Mouse (Mus musculus) CH12.LX (cell line): Measurements from ENCODE around the gene Tdo2. TPM values are rescaled to one million over a fixed set of nuclear protein-coding genes. Genes with fewer than 3 reads are reported as not detected.

ENCODE experiments used
- DNase-seq: peaks from one replicate; pipeline ENCODE4 v3.0.0-alpha.2; 2013; ENCODE audit errors: extremely low read depth
- H3K27ac ChIP-seq: 2 replicates; pipeline ENCODE4 v1.5.1; 2012; ENCODE audit warnings: low read depth, mild to moderate bottlenecking, control low read depth, moderate library complexity; ENCODE audit not compliant: insufficient read depth
- H3K27me3 ChIP-seq: replicated peaks from 2 replicates; pipeline ENCODE3; 2012; ENCODE audit warnings: inconsistent platforms
- H3K36me3 ChIP-seq, 2 experiments: replicated peaks in 1 of 2; 2 replicates each; pipeline versions ENCODE3 to v1.6.1; 2012; ENCODE audit warnings: inconsistent platforms in 1 of 2, low read length in 1 of 2, mild to moderate bottlenecking in 1 of 2, mixed read lengths in 1 of 2, moderate library complexity in 1 of 2; ENCODE audit not compliant: control insufficient read depth in 1 of 2, insufficient read depth in 1 of 2
- H3K4me1 ChIP-seq, 2 experiments: 2 replicates each; pipeline ENCODE4 v1.6.1; 2012; ENCODE audit warnings: inconsistent platforms in 1 of 2, moderate library complexity in 1 of 2; ENCODE audit not compliant: insufficient read depth in 2 of 2, control insufficient read depth in 1 of 2
- H3K4me2 ChIP-seq: 2 replicates; pipeline ENCODE4 v1.6.1; 2012; ENCODE audit warnings: low read depth, mild to moderate bottlenecking, control low read depth; ENCODE audit not compliant: poor library complexity, insufficient read depth, severe bottlenecking
- H3K4me3 ChIP-seq, 3 experiments: fragments of 150-350 bp in 1 of 3; sonication (generic) in 1 of 3; replicated peaks in 1 of 3; 2 replicates each; pipeline versions ENCODE3 to v1.5.1; 2011 to 2012; ENCODE audit warnings: low read depth in 2 of 3, low read length in 2 of 3, mild to moderate bottlenecking in 2 of 3, moderate library complexity in 2 of 3, control low read depth in 1 of 3, improper control_type of control experiment in 1 of 3, inconsistent platforms in 1 of 3, mixed read lengths in 1 of 3; ENCODE audit not compliant: poor library complexity in 1 of 3
- H3K79me2 ChIP-seq: replicated peaks from 2 replicates; pipeline ENCODE4 v1.6.1; 2012; ENCODE audit warnings: mild to moderate bottlenecking, moderate library complexity; ENCODE audit not compliant: control insufficient read depth, poor library complexity, insufficient read depth, severe bottlenecking; ENCODE audit errors: extremely low read depth
- H3K9ac ChIP-seq: 2 replicates; pipeline ENCODE4 v1.6.1; 2012; ENCODE audit warnings: low read depth, mild to moderate bottlenecking, control low read depth, moderate library complexity; ENCODE audit not compliant: insufficient read depth
- H3K9me3 ChIP-seq: replicated peaks from 2 replicates; pipeline ENCODE3; 2012; ENCODE audit warnings: low read length, inconsistent platforms, mixed read lengths
- BHLHE40 ChIP-seq: IDR thresholded peaks from 2 replicates; pipeline ENCODE4 v1.6.1; 2011; ENCODE audit warnings: mild to moderate bottlenecking, low read depth, low read length, improper control_type of control experiment
- CTCF ChIP-seq, 2 experiments: IDR thresholded peaks in 1 of 2; conservative IDR thresholded peaks in 1 of 2; 2 replicates each; pipeline ENCODE4 v1.5.1; 2011 to 2012; ENCODE audit warnings: low read depth in 2 of 2, low read length in 2 of 2, improper control_type of control experiment in 1 of 2, inconsistent platforms in 1 of 2, mild to moderate bottlenecking in 1 of 2, moderate library complexity in 1 of 2
- ETS1 ChIP-seq: conservative IDR thresholded peaks from 2 replicates; pipeline ENCODE4 v1.6.1; 2012; ENCODE audit warnings: low read depth, mild to moderate bottlenecking, inconsistent platforms, low read length, improper control_type of control experiment, moderate library complexity
- HCFC1 ChIP-seq: IDR thresholded peaks from 2 replicates; pipeline ENCODE4 v1.6.1; 2012; ENCODE audit warnings: low read depth, mild to moderate bottlenecking, inconsistent platforms, low read length, improper control_type of control experiment
- IRF4 ChIP-seq: IDR thresholded peaks from 2 replicates; pipeline ENCODE4 v1.6.1; 2014; ENCODE audit warnings: low read depth, mild to moderate bottlenecking, inconsistent platforms, low read length, improper control_type of control experiment
- KAT2A ChIP-seq: IDR thresholded peaks from 2 replicates; pipeline ENCODE4 v1.6.1; 2012; ENCODE audit warnings: low read length, improper control_type of control experiment, inconsistent platforms; ENCODE audit not compliant: insufficient replicate concordance
- MAZ ChIP-seq: IDR thresholded peaks from 2 replicates; pipeline ENCODE4 v1.6.1; 2012; ENCODE audit warnings: low read depth, mild to moderate bottlenecking, inconsistent platforms, low read length, improper control_type of control experiment, moderate library complexity
- MXI1 ChIP-seq: IDR thresholded peaks from 2 replicates; pipeline ENCODE4 v1.6.1; 2011; ENCODE audit warnings: mild to moderate bottlenecking, low read depth, low read length, improper control_type of control experiment
- NRF1 ChIP-seq: IDR thresholded peaks from 2 replicates; pipeline ENCODE4 v1.6.1; 2014; ENCODE audit warnings: low read depth, mild to moderate bottlenecking, inconsistent platforms, low read length, improper control_type of control experiment, moderate library complexity
- PAX5 ChIP-seq: IDR thresholded peaks from 2 replicates; pipeline ENCODE4 v1.6.1; 2012; ENCODE audit warnings: low read length, inconsistent platforms, mixed read lengths
- POLR2AphosphoS2 ChIP-seq: IDR thresholded peaks from 2 replicates; pipeline ENCODE4 v1.6.1; 2011; ENCODE audit warnings: low read depth, low read length, improper control_type of control experiment
- RAD21 ChIP-seq: IDR thresholded peaks from 2 replicates; pipeline ENCODE4 v1.6.1; 2011; ENCODE audit warnings: low read depth, mild to moderate bottlenecking, low read length, improper control_type of control experiment, moderate library complexity
- RCOR1 ChIP-seq: conservative IDR thresholded peaks from 2 replicates; pipeline ENCODE4 v1.6.1; 2012; ENCODE audit warnings: low read depth, mild to moderate bottlenecking, inconsistent platforms, low read length, improper control_type of control experiment
- SIN3A ChIP-seq: IDR thresholded peaks from 2 replicates; pipeline ENCODE4 v1.6.1; 2012; ENCODE audit warnings: low read length, improper control_type of control experiment, inconsistent platforms
- SMC3 ChIP-seq: IDR thresholded peaks from 2 replicates; pipeline ENCODE4 v1.6.1; 2011; ENCODE audit warnings: low read depth, low read length, improper control_type of control experiment
- ZC3H11A ChIP-seq: IDR thresholded peaks from 2 replicates; pipeline ENCODE4 v1.6.1; 2012; ENCODE audit warnings: low read depth, mild to moderate bottlenecking, inconsistent platforms, low read length, improper control_type of control experiment
- ZMIZ1 ChIP-seq: IDR thresholded peaks from 2 replicates; pipeline ENCODE4 v1.6.1; 2012; ENCODE audit warnings: low read depth, mild to moderate bottlenecking, inconsistent platforms, low read length, improper control_type of control experiment
- dilution Hi-C: fragments of 300-500 bp; cut with MboI; formaldehyde crosslinking; loops from 2 replicates; pipeline ENCODE4 v1.14.3; 2020; ENCODE audit warnings: low sequenced_read_pairs; ENCODE audit not compliant: extremely low pct_unique_long_range_greater_than_20kb, extremely low pct_ligation_motif_present
- in situ Hi-C: fragments of 300-500 bp; cut with MboI; formaldehyde crosslinking; loops from 3 replicates; pipeline ENCODE4 v1.14.3; 2019; ENCODE audit warnings: low sequenced_read_pairs, low pct_ligation_motif_present, low pct_unique_long_range_greater_than_20kb, mixed read lengths
- polyA plus RNA-seq: library from polyadenylated mRNA; unstranded; fragments of >175 nt; gene quantifications from 2 replicates; pipeline ENCODE4 v1.2.1, GENCODE M21; 2012; ENCODE audit warnings: low read depth; ENCODE audit not compliant: insufficient read length
- total RNA-seq, 2 experiments: library from RNA; depleted of rRNA; stranded (reverse); fragments of 300-350 nt in 1 of 2; fragments of >200 nt in 1 of 2; gene quantifications; 2 replicates each; pipeline ENCODE4 v1.2.3; 2012 to 2014

The Tdo2 gene
- total and polyA plus RNA-seq, 3 experiments, result 0.41 TPM; not detected in 2

DNA sequence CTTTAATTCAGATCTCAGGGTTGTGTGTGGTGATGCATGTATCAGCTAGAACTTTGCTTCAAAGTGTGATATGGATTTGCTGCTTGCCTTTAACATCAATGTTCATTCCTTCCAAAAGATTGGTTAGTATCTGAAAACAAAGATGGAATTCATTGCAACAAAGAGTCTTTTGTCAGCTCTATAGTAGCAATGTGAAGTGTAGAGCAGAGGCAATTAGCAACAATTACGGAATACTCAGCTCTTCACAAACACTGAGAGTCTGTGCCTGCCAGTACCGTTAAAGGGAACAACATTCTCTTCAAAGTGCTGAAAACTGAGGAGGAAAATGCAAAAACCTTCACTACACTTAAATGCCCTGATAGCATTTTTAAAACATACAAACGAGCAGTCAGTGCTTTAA is 56.3 kb downstream of the Tdo2 start:
- no peaks in the 10 kb centered on the region for H3K36me3 ChIP-seq
- TF ChIP-seq PAX5, result no peak
- TF ChIP-seq ZMIZ1, result no peak
- no peak for TF ChIP-seq KAT2A
- no peak for TF ChIP-seq HCFC1
- TF ChIP-seq BHLHE40, result no peak
- no peak for TF ChIP-seq SIN3A
- no peak for TF ChIP-seq ZC3H11A
- no peak for TF ChIP-seq RAD21
- TF ChIP-seq POLR2AphosphoS2, result no peak
- TF ChIP-seq IRF4, result no peak
- TF ChIP-seq MAZ, result no peak
- no peak for TF ChIP-seq CTCF (conservative IDR thresholded peaks at IDR 0.05 in 1 of 2, IDR thresholded peaks at IDR 0.05 in 1 of 2; ENCODE audit: low read depth in 2 of 2, low read length in 2 of 2)
- TF ChIP-seq RCOR1, result no peak
- no peak for TF ChIP-seq MXI1
- no peak for TF ChIP-seq NRF1
- TF ChIP-seq SMC3, result no peak
- no peaks in the 10 kb centered on the region for H3K79me2 ChIP-seq
- no peak for DNase-seq
- no peaks in the 10 kb centered on the region for H3K27me3 ChIP-seq
- no peak overlapping the region for H3K4me3 ChIP-seq
- no peak overlapping the region for H3K4me2 ChIP-seq
- H3K4me1 ChIP-seq, result peaks cover 25 to 55% of the 10 kb centered on the region in 2 experiments
- H3K9me3 ChIP-seq, result no peaks in the 10 kb centered on the region
- in situ Hi-C loops, result loop anchor here (10.0 kb wide), 1 partner anchor 885 kb away; the partner anchor contains the start of gene Pdgfc
- dilution Hi-C loops, result no loop called here
- no peak overlapping the region for H3K27ac ChIP-seq
- no peak overlapping the region for H3K9ac ChIP-seq

DNA sequence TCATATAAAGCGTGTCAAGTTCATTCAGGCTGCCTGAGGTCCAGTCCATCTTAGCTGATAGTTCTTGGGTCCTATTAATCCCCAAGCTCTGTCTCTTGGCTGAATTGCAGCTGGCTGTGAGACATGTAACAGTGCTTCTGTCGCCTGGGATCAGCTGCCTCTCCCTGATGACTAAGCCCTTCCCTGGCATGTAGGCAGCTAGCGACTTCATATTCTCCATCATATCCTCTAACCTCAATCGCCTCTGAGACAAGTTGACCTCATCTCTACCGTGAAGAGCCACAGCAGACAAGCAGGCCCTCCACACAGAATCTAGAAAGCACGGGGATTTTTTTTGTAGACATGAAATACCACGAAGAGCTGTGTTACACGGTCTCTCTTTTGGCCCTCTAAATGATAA is 57.8 kb downstream of the Tdo2 start:
- Histone ChIP-seq H3K4me1 (peaks cover 25 to 46% of the 10 kb centered on the region in 2 experiments), H3K27me3 (no peaks in the 10 kb centered on the region), H3K9me3 (no peaks in the 10 kb centered on the region), H3K4me2 (no peak overlapping the region), H3K9ac (no peak overlapping the region), H3K79me2 (no peaks in the 10 kb centered on the region), H3K4me3 (no peak overlapping the region), H3K27ac (no peak overlapping the region), H3K36me3 (no peaks in the 10 kb centered on the region)
- no peak for DNase-seq
- TF ChIP-seq ZC3H11A (no peak), ETS1 (peak; percentile 31; the same call in 1 of the 2 replicates)
- dilution Hi-C loops, result no loop called here
- in situ Hi-C loops, result no loop called here
